Mouse (Mus musculus): ENCODE data around the gene Fam168b. TPM values are rescaled to one million over a fixed set of nuclear protein-coding genes. Genes with fewer than 3 reads are reported as not detected.

Gene Fam168b
- polyA plus RNA-seq, 1 experiment, result 65.3 TPM

DNA sequence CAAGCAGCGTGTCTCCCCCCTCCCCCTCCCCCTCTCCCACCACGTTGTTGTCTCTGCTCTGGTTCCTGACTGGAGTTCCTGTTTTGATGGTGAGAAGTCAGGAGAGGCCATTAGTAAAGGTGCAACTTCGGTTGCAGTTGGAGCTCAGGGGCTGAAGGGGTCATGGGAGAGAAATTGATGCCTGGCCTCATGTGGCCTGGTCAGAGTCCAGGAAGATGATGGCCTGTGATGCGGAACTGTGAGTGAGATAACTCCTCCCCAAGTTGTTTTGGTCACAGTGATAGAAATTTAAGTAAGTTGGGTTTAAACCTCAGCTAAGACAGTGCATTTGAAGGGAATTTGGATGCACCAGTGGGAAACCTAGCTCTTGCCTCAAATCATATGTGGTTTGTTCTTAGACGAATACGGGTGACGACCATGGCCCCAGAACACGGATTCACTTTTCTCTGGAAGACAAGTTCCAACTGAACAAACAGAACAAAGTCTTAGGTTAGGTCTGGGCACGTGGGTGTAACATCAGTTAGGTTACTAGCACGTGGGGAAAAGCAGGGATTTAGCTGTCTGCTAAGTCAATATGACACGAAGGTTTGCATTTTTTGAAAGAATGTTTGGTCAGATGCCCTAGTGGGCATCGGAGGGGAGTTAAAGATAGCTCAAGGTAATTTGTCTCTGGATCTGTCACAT, 12.3 kb upstream of the Fam168b start:
- no peaks in the 10 kb centered on the region for H3K36me3 ChIP-seq (ENCODE audit: control insufficient read depth, insufficient read depth, low read length, poor library complexity, severe bottlenecking)
- H3K27ac ChIP-seq (ENCODE audit: insufficient read depth, low read length), result no peak overlapping the region
- no peaks in the 10 kb centered on the region for H3K27me3 ChIP-seq (ENCODE audit: control insufficient read depth, insufficient read depth, low read length, poor library complexity, severe bottlenecking)
- H3K4me3 ChIP-seq (ENCODE audit: low read depth, low read length), result no peak overlapping the region
- TF ChIP-seq POLR2A (IDR thresholded peaks at IDR 0.05; ENCODE audit: insufficient read depth, low read length), result no peak
- H3K4me1 ChIP-seq (ENCODE audit: control insufficient read depth, insufficient read depth, low read length), result no peaks in the 10 kb centered on the region
- no peaks in the 10 kb centered on the region for H3K9me3 ChIP-seq (replicated peaks; ENCODE audit: control insufficient read depth, insufficient read depth, low read length, poor library complexity, severe bottlenecking)
- no peak overlapping the region for H3K9ac ChIP-seq (ENCODE audit: low read depth, poor library complexity, severe bottlenecking)

DNA sequence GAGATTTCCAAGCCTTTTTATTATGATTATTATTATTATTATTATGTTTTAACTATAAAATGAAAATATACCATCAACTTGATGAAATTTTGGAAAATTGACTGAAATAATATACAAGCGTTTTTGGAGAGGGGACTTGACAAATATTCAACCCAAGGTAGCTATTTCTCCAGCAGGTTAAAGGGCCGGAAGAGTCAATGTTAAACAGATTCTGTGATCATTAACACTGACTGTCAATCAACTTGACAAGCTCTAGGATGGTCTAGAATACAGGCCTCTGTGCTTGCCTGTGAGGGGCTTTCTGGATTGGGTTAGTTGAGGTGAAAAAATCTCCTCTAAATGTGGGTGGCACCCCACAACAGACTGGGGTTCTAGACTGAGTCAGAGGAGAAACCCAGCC, 10.9 kb upstream of the Fam168b start:
- no peaks in the 10 kb centered on the region for H3K9me3 ChIP-seq (replicated peaks; ENCODE audit: control insufficient read depth, insufficient read depth, low read length, poor library complexity, severe bottlenecking)
- H3K4me1 ChIP-seq (ENCODE audit: control insufficient read depth, insufficient read depth, low read length), result no peaks in the 10 kb centered on the region
- H3K27ac ChIP-seq (ENCODE audit: insufficient read depth, low read length), result no peak overlapping the region
- no peak overlapping the region for H3K4me3 ChIP-seq (ENCODE audit: low read depth, low read length)
- no peaks in the 10 kb centered on the region for H3K27me3 ChIP-seq (ENCODE audit: control insufficient read depth, insufficient read depth, low read length, poor library complexity, severe bottlenecking)
- H3K36me3 ChIP-seq (ENCODE audit: control insufficient read depth, insufficient read depth, low read length, poor library complexity, severe bottlenecking), result no peaks in the 10 kb centered on the region
- no peak overlapping the region for H3K9ac ChIP-seq (ENCODE audit: low read depth, poor library complexity, severe bottlenecking)
- TF ChIP-seq EP300 (IDR thresholded peaks at IDR 0.05; ENCODE audit: insufficient read depth, low read depth, low read length) (no peak), CTCF (IDR thresholded peaks at IDR 0.05; ENCODE audit: low read depth, low read length) (no peak), POLR2A (IDR thresholded peaks at IDR 0.05; ENCODE audit: insufficient read depth, low read length) (no peak)

DNA sequence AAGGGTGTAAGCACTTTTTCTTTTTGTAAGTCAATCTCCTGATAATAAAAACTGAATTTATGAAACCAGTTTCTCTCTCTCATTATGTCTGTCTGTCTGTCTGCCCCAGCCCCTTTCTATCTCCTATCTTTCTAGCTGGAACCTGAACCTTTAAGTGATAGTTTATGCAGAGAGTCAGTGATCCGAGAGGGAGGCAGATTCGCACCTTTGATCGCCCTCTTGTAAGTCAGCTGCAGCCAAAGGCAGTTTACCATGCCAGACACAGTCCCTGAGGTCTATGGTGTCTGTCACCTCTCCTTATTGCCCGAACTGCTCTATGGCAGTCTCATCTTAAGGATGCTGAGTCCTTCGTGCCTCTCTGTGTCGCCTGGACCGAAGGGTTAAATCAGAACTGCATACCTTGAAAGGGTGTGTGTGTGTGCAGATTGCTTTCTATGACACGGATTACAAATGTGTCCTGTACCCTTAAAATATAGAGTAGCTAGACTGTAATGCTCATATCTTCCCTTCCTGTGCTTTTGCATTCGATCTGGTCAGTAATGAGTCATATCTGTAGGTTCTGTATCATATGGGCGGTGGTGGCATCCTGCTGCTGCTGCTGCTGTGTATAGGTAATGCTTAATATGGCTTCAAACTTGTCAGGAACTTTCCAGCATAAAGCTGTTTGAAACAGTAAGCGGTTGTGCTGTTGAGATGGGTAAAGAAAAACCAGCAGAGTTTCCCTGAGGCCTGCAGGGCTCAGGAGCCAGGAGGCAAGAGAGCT, 9.4 kb upstream of the Fam168b start:
- no peak overlapping the region for H3K27ac ChIP-seq (ENCODE audit: insufficient read depth, low read length)
- no peaks in the 10 kb centered on the region for H3K36me3 ChIP-seq (ENCODE audit: control insufficient read depth, insufficient read depth, low read length, poor library complexity, severe bottlenecking)
- TF ChIP-seq EP300 (IDR thresholded peaks at IDR 0.05; ENCODE audit: insufficient read depth, low read depth, low read length) (no peak), POLR2A (IDR thresholded peaks at IDR 0.05; ENCODE audit: insufficient read depth, low read length) (no peak), CTCF (IDR thresholded peaks at IDR 0.05; ENCODE audit: low read depth, low read length) (no peak)
- H3K9ac ChIP-seq (ENCODE audit: low read depth, poor library complexity, severe bottlenecking), result no peak overlapping the region
- no peaks in the 10 kb centered on the region for H3K4me1 ChIP-seq (ENCODE audit: control insufficient read depth, insufficient read depth, low read length)
- no peaks in the 10 kb centered on the region for H3K27me3 ChIP-seq (ENCODE audit: control insufficient read depth, insufficient read depth, low read length, poor library complexity, severe bottlenecking)
- no peaks in the 10 kb centered on the region for H3K9me3 ChIP-seq (replicated peaks; ENCODE audit: control insufficient read depth, insufficient read depth, low read length, poor library complexity, severe bottlenecking)
- H3K4me3 ChIP-seq (ENCODE audit: low read depth, low read length), result no peak overlapping the region

DNA sequence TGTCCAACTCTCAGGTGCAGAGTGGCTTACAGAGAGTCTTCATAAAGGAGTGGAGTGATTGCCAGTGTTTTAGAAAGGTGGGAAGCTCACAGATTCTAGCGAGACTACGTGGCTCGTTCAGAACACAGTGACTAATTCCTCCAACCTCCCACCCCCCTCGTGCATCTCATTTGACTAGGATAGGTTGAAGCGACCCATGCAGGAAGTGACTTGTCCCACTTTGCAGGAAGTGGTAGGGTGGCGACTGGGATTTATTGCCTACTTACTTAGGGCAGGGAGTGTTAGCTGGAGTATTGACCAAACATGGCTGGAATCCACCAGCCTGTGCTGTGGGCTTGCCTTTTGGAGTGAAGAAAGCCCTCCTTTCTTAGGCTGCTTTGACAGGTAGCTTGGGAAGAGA, 8.7 kb upstream of the Fam168b start:
- H3K4me3 ChIP-seq (ENCODE audit: low read depth, low read length), result no peak overlapping the region
- no peaks in the 10 kb centered on the region for H3K9me3 ChIP-seq (replicated peaks; ENCODE audit: control insufficient read depth, insufficient read depth, low read length, poor library complexity, severe bottlenecking)
- H3K9ac ChIP-seq (ENCODE audit: low read depth, poor library complexity, severe bottlenecking), result no peak overlapping the region
- TF ChIP-seq CTCF (IDR thresholded peaks at IDR 0.05; ENCODE audit: low read depth, low read length) (no peak), POLR2A (IDR thresholded peaks at IDR 0.05; ENCODE audit: insufficient read depth, low read length) (no peak), EP300 (IDR thresholded peaks at IDR 0.05; ENCODE audit: insufficient read depth, low read depth, low read length) (no peak)
- H3K27ac ChIP-seq (ENCODE audit: insufficient read depth, low read length), result no peak overlapping the region
- no peaks in the 10 kb centered on the region for H3K36me3 ChIP-seq (ENCODE audit: control insufficient read depth, insufficient read depth, low read length, poor library complexity, severe bottlenecking)
- no peaks in the 10 kb centered on the region for H3K4me1 ChIP-seq (ENCODE audit: control insufficient read depth, insufficient read depth, low read length)
- H3K27me3 ChIP-seq (ENCODE audit: control insufficient read depth, insufficient read depth, low read length, poor library complexity, severe bottlenecking), result no peaks in the 10 kb centered on the region

DNA sequence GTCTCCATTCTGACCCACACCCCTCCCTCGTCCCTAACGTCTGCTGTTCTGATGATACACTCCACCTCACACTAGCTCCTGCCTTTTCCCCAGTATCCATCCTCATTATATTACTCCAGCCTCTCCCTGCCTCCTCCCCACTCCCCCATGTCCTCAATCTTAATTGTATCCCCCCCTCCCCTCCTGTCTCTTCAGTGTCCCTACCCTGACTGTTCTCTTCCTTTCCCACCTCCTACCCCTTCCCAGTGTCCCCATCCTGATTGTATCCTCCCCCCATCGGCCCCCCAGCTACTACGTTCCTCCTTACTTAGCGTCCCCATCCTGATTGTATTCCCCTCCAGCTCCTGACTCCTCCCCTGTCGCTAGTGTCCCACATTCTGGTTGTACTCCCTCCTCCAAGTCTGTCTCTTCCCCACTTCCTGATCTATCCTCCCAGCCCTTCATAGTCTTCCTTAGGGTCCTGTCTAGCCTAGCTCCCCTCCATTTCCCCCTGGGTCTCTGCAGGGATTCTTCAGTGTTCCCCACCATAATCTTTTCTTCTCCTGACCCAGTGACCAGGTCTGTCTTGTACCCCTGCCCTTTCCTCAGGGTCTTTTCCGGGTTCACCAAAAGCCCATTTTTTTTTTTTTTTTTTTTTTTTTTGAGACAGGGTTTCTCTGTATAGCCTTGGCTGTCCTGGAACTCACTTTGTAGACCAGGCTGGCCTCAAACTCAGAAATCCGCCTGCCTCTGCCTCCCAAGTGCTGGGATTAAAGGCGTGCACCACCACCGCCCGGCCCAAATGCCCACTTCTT, 7.7 kb upstream of the Fam168b start:
- Histone ChIP-seq H3K27ac (ENCODE audit: insufficient read depth, low read length) (no peak overlapping the region), H3K4me1 (ENCODE audit: control insufficient read depth, insufficient read depth, low read length) (no peaks in the 10 kb centered on the region), H3K9me3 (replicated peaks; ENCODE audit: control insufficient read depth, insufficient read depth, low read length, poor library complexity, severe bottlenecking) (no peaks in the 10 kb centered on the region), H3K36me3 (ENCODE audit: control insufficient read depth, insufficient read depth, low read length, poor library complexity, severe bottlenecking) (no peaks in the 10 kb centered on the region), H3K9ac (ENCODE audit: low read depth, poor library complexity, severe bottlenecking) (peak overlapping the region; percentile 45), H3K4me3 (ENCODE audit: low read depth, low read length) (peak overlapping the region; percentile 45), H3K27me3 (ENCODE audit: control insufficient read depth, insufficient read depth, low read length, poor library complexity, severe bottlenecking) (no peaks in the 10 kb centered on the region)
- TF ChIP-seq POLR2A (IDR thresholded peaks at IDR 0.05; ENCODE audit: insufficient read depth, low read length) (no peak), CTCF (IDR thresholded peaks at IDR 0.05; ENCODE audit: low read depth, low read length) (no peak), EP300 (IDR thresholded peaks at IDR 0.05; ENCODE audit: insufficient read depth, low read depth, low read length) (no peak)
